Mouse (Mus musculus): ENCODE data around the gene Dynlt1f. TPM values are rescaled to one million over a fixed set of nuclear protein-coding genes. Genes with fewer than 3 reads are reported as not detected.
"Not testable (repeated sequence)": the region's sequence is repeated elsewhere in the genome, so short reads cannot be mapped to it uniquely, and the experiment has no call there.

Gene Dynlt1f
- polyA plus RNA-seq (2016; fragmentation: Nextera tagmentation; extraction: Ambion mirVana): 307 and 328 TPM in 2 replicates

- WGBS: 4% methylated on average over 29 of the region's 33 CpGs
- peak; percentile 35 for DNase-seq (ENCODE audit: low spot score)
- H3K27ac ChIP-seq (replicated peaks): peak within 1 kb of the TSS; percentile 84
- H3K36me3 ChIP-seq (replicated peaks); H3K4me1 ChIP-seq; H3K27me3 ChIP-seq (replicated peaks; ENCODE audit: low read depth, poor library complexity, severe bottlenecking); H3K9me3 ChIP-seq: not testable (repeated sequence)
- peak within 1 kb of the TSS; percentile 62 for H3K4me3 ChIP-seq
Observed at GRCm38 (mm10) chr17:6655567-6656281, at the start of gene Dynlt1f. Gene Dynlt1f (minus strand): TSS chr17:6655900.

GRCm38 (mm10) chr17:6703381-6704270, 47.9 kb upstream of the Dynlt1f start:
- H3K27me3 ChIP-seq (replicated peaks; ENCODE audit: low read depth, poor library complexity, severe bottlenecking); H3K36me3 ChIP-seq (replicated peaks); H3K27ac ChIP-seq (replicated peaks); H3K4me1 ChIP-seq; H3K9me3 ChIP-seq; DNase-seq (ENCODE audit: low spot score); H3K4me3 ChIP-seq: not testable (repeated sequence)
- WGBS: 78% methylated on average over 9 of the region's 9 CpGs

- not testable (repeated sequence) for H3K9me3 ChIP-seq; H3K27me3 ChIP-seq (replicated peaks; ENCODE audit: low read depth, poor library complexity, severe bottlenecking); H3K4me3 ChIP-seq; H3K4me1 ChIP-seq; H3K27ac ChIP-seq (replicated peaks); DNase-seq (ENCODE audit: low spot score); H3K36me3 ChIP-seq (replicated peaks)
- WGBS: 58% methylated on average over 3 of the region's 8 CpGs
Observed at GRCm38 (mm10) chr17:6702625-6703221, 47.0 kb upstream of the Dynlt1f start.

- 80% methylated on average over 5 of the region's 7 CpGs for WGBS
- not testable (repeated sequence) for H3K27ac ChIP-seq (replicated peaks); DNase-seq (ENCODE audit: low spot score); H3K36me3 ChIP-seq (replicated peaks); H3K9me3 ChIP-seq; H3K4me1 ChIP-seq; H3K27me3 ChIP-seq (replicated peaks; ENCODE audit: low read depth, poor library complexity, severe bottlenecking); H3K4me3 ChIP-seq
Observed at GRCm38 (mm10) chr17:6700077-6700476, 44.4 kb upstream of the Dynlt1f start.

- H3K4me1 ChIP-seq; DNase-seq (ENCODE audit: low spot score); H3K27ac ChIP-seq (replicated peaks); H3K4me3 ChIP-seq; H3K36me3 ChIP-seq (replicated peaks); H3K27me3 ChIP-seq (replicated peaks; ENCODE audit: low read depth, poor library complexity, severe bottlenecking); H3K9me3 ChIP-seq: not testable (repeated sequence)
- WGBS: 91% methylated on average over 9 of the region's 9 CpGs
Observed at GRCm38 (mm10) chr17:6699502-6699901, 43.8 kb upstream of the Dynlt1f start.

- not testable (repeated sequence) for H3K27ac ChIP-seq (replicated peaks); H3K4me1 ChIP-seq; DNase-seq (ENCODE audit: low spot score); H3K36me3 ChIP-seq (replicated peaks); H3K9me3 ChIP-seq; H3K27me3 ChIP-seq (replicated peaks; ENCODE audit: low read depth, poor library complexity, severe bottlenecking); H3K4me3 ChIP-seq
- 29% methylated on average over 4 of the region's 4 CpGs for WGBS
Observed at GRCm38 (mm10) chr17:6697224-6697775, 41.6 kb upstream of the Dynlt1f start.

- WGBS: 58% methylated on average over 8 of the region's 8 CpGs
- H3K4me3 ChIP-seq; H3K4me1 ChIP-seq; H3K9me3 ChIP-seq; H3K36me3 ChIP-seq (replicated peaks); DNase-seq (ENCODE audit: low spot score); H3K27ac ChIP-seq (replicated peaks); H3K27me3 ChIP-seq (replicated peaks; ENCODE audit: low read depth, poor library complexity, severe bottlenecking): not testable (repeated sequence)
Observed at GRCm38 (mm10) chr17:6696521-6696920, 40.8 kb upstream of the Dynlt1f start.

- 77% methylated on average over 9 of the region's 9 CpGs for WGBS
- H3K4me3 ChIP-seq; H3K27ac ChIP-seq (replicated peaks); DNase-seq (ENCODE audit: low spot score); H3K9me3 ChIP-seq; H3K36me3 ChIP-seq (replicated peaks); H3K4me1 ChIP-seq; H3K27me3 ChIP-seq (replicated peaks; ENCODE audit: low read depth, poor library complexity, severe bottlenecking): not testable (repeated sequence)
Observed at GRCm38 (mm10) chr17:6695712-6696111, 40.0 kb upstream of the Dynlt1f start.

GRCm38 (mm10) chr17:6691596-6691995, 35.9 kb upstream of the Dynlt1f start:
- not testable (repeated sequence) for H3K9me3 ChIP-seq; H3K4me1 ChIP-seq; H3K27me3 ChIP-seq (replicated peaks; ENCODE audit: low read depth, poor library complexity, severe bottlenecking); H3K4me3 ChIP-seq; H3K36me3 ChIP-seq (replicated peaks); H3K27ac ChIP-seq (replicated peaks)
- WGBS: 11% methylated on average over 2 of the region's 2 CpGs
- DNase-seq (ENCODE audit: low spot score): peak; percentile 37

GRCm38 (mm10) chr17:6689344-6689743, 33.6 kb upstream of the Dynlt1f start:
- not testable (repeated sequence) for H3K4me1 ChIP-seq; H3K27me3 ChIP-seq (replicated peaks; ENCODE audit: low read depth, poor library complexity, severe bottlenecking); H3K9me3 ChIP-seq; H3K27ac ChIP-seq (replicated peaks); H3K36me3 ChIP-seq (replicated peaks); H3K4me3 ChIP-seq; DNase-seq (ENCODE audit: low spot score)
- WGBS: 91% methylated on average over 3 of the region's 4 CpGs

GRCm38 (mm10) chr17:6686299-6686971, 30.7 kb upstream of the Dynlt1f start:
- not testable (repeated sequence) for H3K4me3 ChIP-seq; H3K36me3 ChIP-seq (replicated peaks); DNase-seq (ENCODE audit: low spot score); H3K27me3 ChIP-seq (replicated peaks; ENCODE audit: low read depth, poor library complexity, severe bottlenecking); H3K9me3 ChIP-seq; H3K4me1 ChIP-seq; H3K27ac ChIP-seq (replicated peaks)
- 94% methylated on average over 3 of the region's 4 CpGs for WGBS

GRCm38 (mm10) chr17:6685288-6685818, 29.7 kb upstream of the Dynlt1f start:
- not testable (repeated sequence) for H3K27me3 ChIP-seq (replicated peaks; ENCODE audit: low read depth, poor library complexity, severe bottlenecking); H3K9me3 ChIP-seq; H3K27ac ChIP-seq (replicated peaks); H3K4me3 ChIP-seq; H3K4me1 ChIP-seq; H3K36me3 ChIP-seq (replicated peaks); DNase-seq (ENCODE audit: low spot score)
- 29% methylated on average over 5 of the region's 8 CpGs for WGBS

Data from embryonic facial prominence, embryonic 10.5 days (tissue).